Mouse (Mus musculus) gastrocnemius, adult 2 months (tissue): ENCODE results near the gene Tmem50a. TPM values are rescaled to one million over a fixed set of nuclear protein-coding genes. Genes with fewer than 3 reads are reported as not detected.
A peak's percentile ranks its signal among the peaks of the same experiment; 100 is the strongest.

Experiments
- DNase-seq: peaks from one replicate; pipeline ENCODE4 v3.0.0; 2022
- H3K27ac ChIP-seq: fragments of 200-600 bp; 2 replicates; pipeline ENCODE4 v1.8.1; 2022; ENCODE audit warnings: mild to moderate bottlenecking
- H3K4me3 ChIP-seq: fragments of 200-600 bp; 2 replicates; pipeline ENCODE4 v1.8.1; 2022; ENCODE audit warnings: mild to moderate bottlenecking, moderate library complexity
- CTCF ChIP-seq: fragments of 200-600 bp; IDR thresholded peaks from 2 replicates; pipeline ENCODE4 v1.8.1; 2022; ENCODE audit warnings: antibody characterized with exemption, mild to moderate bottlenecking, moderate library complexity
- intact Hi-C: fragments of 180-260 bp; cut with DNase I; formaldehyde crosslinking; loops from one replicate; pipeline ENCODE4 v1.15.1; 2025
- total RNA-seq, 2 experiments: library from RNA; stranded (reverse); gene quantifications; 2 replicates each; pipeline ENCODE4 v1.2.3; 2021

Tmem50a gene
- total RNA-seq, 2 experiments from 2014 or later, result 27.8 to 30.9 TPM

- intact Hi-C loops, result loop anchor here (5.0 kb wide), 1 partner anchor 604 kb away; the partner anchor contains the start of genes Gm30191 and Zfp593
- peak overlapping the region; percentile 99 for H3K4me3 ChIP-seq
- peak overlapping the region; percentile 35; the same call in 1 of the 2 replicates for H3K27ac ChIP-seq
- no peak for TF ChIP-seq CTCF
- DNase-seq, result no peak
Measured at GRCm38 (mm10) chr4:134851236-134851635, 63.6 kb downstream of the Tmem50a start.

GRCm38 (mm10) chr4:134850551-134850950, 64.3 kb downstream of the Tmem50a start:
- Histone ChIP-seq H3K27ac (peak overlapping the region; percentile 35; the same call in 1 of the 2 replicates), H3K4me3 (no peak overlapping the region)
- TF ChIP-seq CTCF, result no peak
- DNase-seq, result no peak
- intact Hi-C loops, result loop anchor here (5.0 kb wide), 1 partner anchor 603 kb away; the partner anchor contains the start of genes Gm30191 and Zfp593

Other genes with a start within 250 kb of the Tmem50a start
- gene Man1c1, start 210.7 kb downstream of the Tmem50a start, total RNA-seq, result 1 to 10 TPM; 2.9 to 4.2 TPM
- gene Ldlrap1, start 147.0 kb downstream of the Tmem50a start, total RNA-seq, result 1 to 10 TPM; 5.7 to 6.6 TPM
- 10 to 100 TPM; 15.1 to 20.4 TPM for gene Maco1, start 61.7 kb downstream of the Tmem50a start, total RNA-seq
- gene Rhd, start 50.5 kb downstream of the Tmem50a start, total RNA-seq, result not detected
- 100 to 1,000 TPM; 221 to 234 TPM for gene Rsrp1, start 8.6 kb upstream of the Tmem50a start, total RNA-seq
- 10 to 100 TPM; 39.5 to 40.9 TPM for gene Syf2, start 15.9 kb upstream of the Tmem50a start, total RNA-seq
- under 1 TPM in 1 of 2 experiments, not detected in 1; 0.17 TPM for gene Runx3, start 205.6 kb upstream of the Tmem50a start, total RNA-seq